Comparison of ENCODE assay signal across 18 mouse cellular contexts in genomic region chr7:27602835-27603234, GRCm38 (mm10). TPM values are rescaled to one million over a fixed set of nuclear protein-coding genes. Genes with fewer than 3 reads are reported as not detected.
A peak's percentile ranks its signal among the peaks of the same experiment; 100 is the strongest.
DNase-seq lines count a peak whose midpoint lies in the region; ATAC-seq and TF ChIP-seq lines count a peak whose summit lies in the region.
"Had no signal": no experiment of that assay in that cellular context is flagged by ENCODE, and none has a peak within 500 bp of the region (broad histone marks: within the 10 kb centered on the region; RNA-seq: fewer than 3 reads in every experiment).

No protein-coding gene starts in this region.

- H3K4me2 ChIP-seq in hindbrain, embryonic 16.5 days (ENCODE audit: low read length), result no peak overlapping the region
- H3K4me2 ChIP-seq in hindbrain, embryonic 11.5 days (replicated peaks; ENCODE audit: low read depth, low read length), result no peak overlapping the region
- H3K4me2 ChIP-seq in midbrain, postnatal 0 days (ENCODE audit: low read depth, low read length, poor library complexity, severe bottlenecking), result no peak overlapping the region
- H3K4me2 ChIP-seq in stomach, postnatal 0 days (replicated peaks; ENCODE audit: low read depth), result no peak overlapping the region
- H3K4me2 ChIP-seq: embryonic facial prominence, embryonic 12.5 days; forebrain, embryonic 13.5 days; hindbrain, embryonic 14.5 days; limb, embryonic 13.5 days had no signal

- H3K4me3 ChIP-seq in hindbrain, embryonic 16.5 days (ENCODE audit: low read length), result no peak overlapping the region
- H3K4me3 ChIP-seq in hindbrain, embryonic 11.5 days (ENCODE audit: low read depth, low read length), result no peak overlapping the region
- no peak overlapping the region for H3K4me3 ChIP-seq in midbrain, embryonic 10.5 days
- no peak overlapping the region for H3K4me3 ChIP-seq in midbrain, postnatal 0 days (ENCODE audit: low read depth, low read length)
- H3K4me3 ChIP-seq in stomach, postnatal 0 days (ENCODE audit: low read depth, low read length), result no peak overlapping the region
- H3K4me3 ChIP-seq: embryonic facial prominence, embryonic 12.5 days; forebrain, embryonic 13.5 days; limb, embryonic 13.5 days had no signal

- intact Hi-C loops in heart, postnatal 36 days (cut with DNase I), result no loop called here

- peak; percentile 68 for DNase-seq in adrenal gland, adult 2 months
- DNase-seq in adrenal gland, adult 8-10 months, result no peak
- DNase-seq in hindbrain, embryonic 11.5 days (ENCODE audit: low spot score), result no peak
- DNase-seq in midbrain, embryonic 10.5 days (ENCODE audit: low spot score), result no peak
- DNase-seq in midbrain, postnatal 0 days (ENCODE audit: low spot score), result no peak
- DNase-seq in stomach, postnatal 0 days (ENCODE audit: low spot score), result no peak
- DNase-seq in heart, postnatal 36 days, result no peak
- DNase-seq: heart, adult 18-20 months; kidney, postnatal 10 days; layer of hippocampus, postnatal 36 days; lung, postnatal 36 days had no signal

- no peaks in the 10 kb centered on the region for H3K36me3 ChIP-seq in hindbrain, embryonic 16.5 days (ENCODE audit: control insufficient read depth, insufficient read depth, low read length)
- H3K36me3 ChIP-seq in hindbrain, embryonic 11.5 days (ENCODE audit: control insufficient read depth, insufficient read depth, low read length), result no peaks in the 10 kb centered on the region
- H3K36me3 ChIP-seq in midbrain, embryonic 10.5 days, result peaks cover 7% of the 10 kb centered on the region; the same call in 1 of the 2 replicates
- H3K36me3 ChIP-seq in midbrain, postnatal 0 days (ENCODE audit: insufficient read depth, low read length), result 0 out of 2 replicates have a peak, but pooled peaks cover 3% of the 10 kb centered on the region
- no peaks in the 10 kb centered on the region; the same call in 1 of the 2 replicates for H3K36me3 ChIP-seq in stomach, postnatal 0 days (ENCODE audit: control insufficient read depth, insufficient read depth, low read length)

- no peak overlapping the region for H3K9ac ChIP-seq in hindbrain, embryonic 16.5 days (ENCODE audit: low read depth, low read length)
- H3K9ac ChIP-seq in hindbrain, embryonic 11.5 days (ENCODE audit: low read depth, low read length), result no peak overlapping the region
- no peak overlapping the region for H3K9ac ChIP-seq in midbrain, postnatal 0 days (replicated peaks; ENCODE audit: low read length, poor library complexity, severe bottlenecking)
- no peak overlapping the region for H3K9ac ChIP-seq in stomach, postnatal 0 days (ENCODE audit: low read length)
- H3K9ac ChIP-seq: embryonic facial prominence, embryonic 12.5 days; forebrain, embryonic 13.5 days; hindbrain, embryonic 14.5 days; limb, embryonic 13.5 days had no signal

- no peak for ATAC-seq in hindbrain, embryonic 16.5 days
- no peak for ATAC-seq in hindbrain, embryonic 11.5 days (ENCODE audit: low FRiP score)
- ATAC-seq in midbrain, postnatal 0 days (ENCODE audit: low FRiP score), result no peak
- ATAC-seq in stomach, postnatal 0 days (ENCODE audit: low FRiP score, low TSS enrichment), result no peak
- ATAC-seq: forebrain, embryonic 13.5 days had no signal

- no peaks in the 10 kb centered on the region for H3K27me3 ChIP-seq in hindbrain, embryonic 16.5 days (replicated peaks; ENCODE audit: control insufficient read depth, insufficient read depth, low read length)
- no peaks in the 10 kb centered on the region for H3K27me3 ChIP-seq in hindbrain, embryonic 11.5 days (ENCODE audit: control insufficient read depth, insufficient read depth, low read length)
- H3K27me3 ChIP-seq in midbrain, embryonic 10.5 days (ENCODE audit: low read depth, poor library complexity, severe bottlenecking), result no peaks in the 10 kb centered on the region
- no peaks in the 10 kb centered on the region for H3K27me3 ChIP-seq in midbrain, postnatal 0 days (ENCODE audit: insufficient read depth, low read length)
- H3K27me3 ChIP-seq in stomach, postnatal 0 days (ENCODE audit: control insufficient read depth, insufficient read depth, low read length), result no peaks in the 10 kb centered on the region
- H3K27me3 ChIP-seq: embryonic facial prominence, embryonic 12.5 days; forebrain, embryonic 13.5 days; limb, embryonic 13.5 days had no signal

- TF ChIP-seq EP300 in stomach, postnatal 0 days (optimal IDR thresholded peaks at IDR 0.05), result no peak

- H3K9me3 ChIP-seq in hindbrain, embryonic 16.5 days (ENCODE audit: control insufficient read depth, low read length), result no peaks in the 10 kb centered on the region
- H3K9me3 ChIP-seq in hindbrain, embryonic 11.5 days (ENCODE audit: control insufficient read depth, low read length), result no peaks in the 10 kb centered on the region
- no peaks in the 10 kb centered on the region for H3K9me3 ChIP-seq in midbrain, embryonic 10.5 days (replicated peaks)
- no peaks in the 10 kb centered on the region for H3K9me3 ChIP-seq in midbrain, postnatal 0 days (ENCODE audit: low read length)
- no peaks in the 10 kb centered on the region for H3K9me3 ChIP-seq in stomach, postnatal 0 days (ENCODE audit: control insufficient read depth, low read length)
- H3K9me3 ChIP-seq: embryonic facial prominence, embryonic 12.5 days; forebrain, embryonic 13.5 days; limb, embryonic 13.5 days had no signal

- 81% methylated on average over 7 of the region's 7 CpGs for WGBS in hindbrain, embryonic 16.5 days
- 84% methylated on average over 7 of the region's 7 CpGs for WGBS in hindbrain, embryonic 11.5 days
- 86% methylated on average over 7 of the region's 7 CpGs for WGBS in midbrain, embryonic 10.5 days
- WGBS in midbrain, postnatal 0 days, result 84% methylated on average over 7 of the region's 7 CpGs
- 50% methylated on average over 7 of the region's 7 CpGs for WGBS in stomach, postnatal 0 days

- H3K4me1 ChIP-seq in hindbrain, embryonic 16.5 days (ENCODE audit: control insufficient read depth, insufficient read depth, low read depth, low read length), result peaks cover 57% of the 10 kb centered on the region
- H3K4me1 ChIP-seq in hindbrain, embryonic 11.5 days (replicated peaks; ENCODE audit: control insufficient read depth, insufficient read depth, low read length), result peaks cover 9% of the 10 kb centered on the region; the same call in 1 of the 2 replicates
- H3K4me1 ChIP-seq in midbrain, embryonic 10.5 days, result peaks cover 10% of the 10 kb centered on the region; the same call in 1 of the 2 replicates
- no peaks in the 10 kb centered on the region for H3K4me1 ChIP-seq in midbrain, postnatal 0 days (ENCODE audit: insufficient read depth, low read length)
- H3K4me1 ChIP-seq in stomach, postnatal 0 days (replicated peaks; ENCODE audit: control insufficient read depth, insufficient read depth), result peaks cover 6% of the 10 kb centered on the region

- H3K27ac ChIP-seq in hindbrain, embryonic 16.5 days (ENCODE audit: low read depth, low read length), result 0 out of 2 replicates have a peak overlapping the region, but pooled peaks have one; percentile 1
- no peak overlapping the region for H3K27ac ChIP-seq in hindbrain, embryonic 11.5 days (ENCODE audit: low read depth, low read length)
- H3K27ac ChIP-seq in midbrain, embryonic 10.5 days (replicated peaks), result 0 out of 2 replicates have a peak overlapping the region, but pooled peaks have one; percentile 9
- H3K27ac ChIP-seq in midbrain, postnatal 0 days (ENCODE audit: low read depth, low read length), result no peak overlapping the region
- 0 out of 2 replicates have a peak overlapping the region, but pooled peaks have one; percentile 4 for H3K27ac ChIP-seq in stomach, postnatal 0 days (replicated peaks)
- H3K27ac ChIP-seq: embryonic facial prominence, embryonic 12.5 days; hindbrain, embryonic 14.5 days; limb, embryonic 13.5 days had no signal

- no peak for TF ChIP-seq CTCF in midbrain, postnatal 0 days (IDR thresholded peaks at IDR 0.05)
- TF ChIP-seq CTCF in stomach, postnatal 0 days (IDR thresholded peaks at IDR 0.05; ENCODE audit: low read depth), result no peak

RNA-seq across cellular contexts. Expression of gene Akt2, which starts 11.5 kb away (rescaled TPM):
- total RNA-seq in adrenal gland, adult 2 months (2021), result 100 to 1,000 TPM; 219 to 227 TPM
- polyA plus RNA-seq in adrenal gland, adult 2 months (2012; rRNA removed), result 128 and 143 TPM in 2 replicates
- total RNA-seq in adrenal gland, adult 8-10 months (2022), result 100 to 1,000 TPM; 162 to 282 (median 233) TPM
- 63.0 and 72.9 TPM in 2 replicates for polyA plus RNA-seq in hindbrain, embryonic 16.5 days (2015; fragmentation: Nextera tagmentation; extraction: Ambion mirVana)
- 67.5 and 71.7 TPM in 2 replicates for polyA plus RNA-seq in hindbrain, embryonic 11.5 days (2014; fragmentation: Nextera tagmentation; extraction: Ambion mirVana)
- 85.9 and 89.4 TPM in 2 replicates for polyA plus RNA-seq in midbrain, embryonic 10.5 days (2016; fragmentation: Nextera tagmentation; extraction: Ambion mirVana)
- total RNA-seq in midbrain, postnatal 0 days (2014; rRNA removed), result 42.8 and 46.7 TPM in 2 replicates
- polyA plus RNA-seq in midbrain, postnatal 0 days (2015; fragmentation: Nextera tagmentation; extraction: Ambion mirVana), result 37.7 and 38.1 TPM in 2 replicates
- 42.6 and 46.5 TPM in 2 replicates for polyA plus RNA-seq in stomach, postnatal 0 days (2015; fragmentation: Nextera tagmentation; extraction: Ambion mirVana)
- 100 to 1,000 TPM; 172 to 194 TPM for total RNA-seq in heart, postnatal 36 days (2021)

RNA-seq across cellular contexts. Expression of gene 2310022A10Rik, which starts 49.8 kb away (rescaled TPM):
- total RNA-seq in adrenal gland, adult 2 months (2021), result 10 to 100 TPM; 12.8 to 15.9 TPM
- polyA plus RNA-seq in adrenal gland, adult 2 months (2012; rRNA removed), result 22.5 and 27.7 TPM in 2 replicates
- total RNA-seq in adrenal gland, adult 8-10 months (2022), result 10 to 100 TPM; 21.6 to 23.8 (median 22.0) TPM
- polyA plus RNA-seq in hindbrain, embryonic 16.5 days (2015; fragmentation: Nextera tagmentation; extraction: Ambion mirVana), result 33.7 and 35.7 TPM in 2 replicates
- polyA plus RNA-seq in hindbrain, embryonic 11.5 days (2014; fragmentation: Nextera tagmentation; extraction: Ambion mirVana), result 22.4 and 24.5 TPM in 2 replicates
- 37.3 and 39.3 TPM in 2 replicates for polyA plus RNA-seq in midbrain, embryonic 10.5 days (2016; fragmentation: Nextera tagmentation; extraction: Ambion mirVana)
- total RNA-seq in midbrain, postnatal 0 days (2014; rRNA removed), result 7.9 and 12.5 TPM in 2 replicates
- 29.1 and 31.0 TPM in 2 replicates for polyA plus RNA-seq in midbrain, postnatal 0 days (2015; fragmentation: Nextera tagmentation; extraction: Ambion mirVana)
- polyA plus RNA-seq in stomach, postnatal 0 days (2015; fragmentation: Nextera tagmentation; extraction: Ambion mirVana), result 11.4 TPM in 2 replicates
- 10 to 100 TPM; 67.6 to 69.0 TPM for total RNA-seq in heart, postnatal 36 days (2021)

RNA-seq across cellular contexts. Expression of gene Pld3, which starts 49.8 kb away (rescaled TPM):
- 100 to 1,000 TPM; 111 to 179 TPM for total RNA-seq in adrenal gland, adult 2 months (2021)
- polyA plus RNA-seq in adrenal gland, adult 2 months (2012; rRNA removed), result 202 and 253 TPM in 2 replicates
- 100 to 1,000 TPM; 135 to 205 (median 166) TPM for total RNA-seq in adrenal gland, adult 8-10 months (2022)
- 231 and 263 TPM in 2 replicates for polyA plus RNA-seq in hindbrain, embryonic 16.5 days (2015; fragmentation: Nextera tagmentation; extraction: Ambion mirVana)
- 72.1 and 72.9 TPM in 2 replicates for polyA plus RNA-seq in hindbrain, embryonic 11.5 days (2014; fragmentation: Nextera tagmentation; extraction: Ambion mirVana)
- 52.0 and 61.2 TPM in 2 replicates for polyA plus RNA-seq in midbrain, embryonic 10.5 days (2016; fragmentation: Nextera tagmentation; extraction: Ambion mirVana)
- 239 and 286 TPM in 2 replicates for total RNA-seq in midbrain, postnatal 0 days (2014; rRNA removed)
- polyA plus RNA-seq in midbrain, postnatal 0 days (2015; fragmentation: Nextera tagmentation; extraction: Ambion mirVana), result 275 and 319 TPM in 2 replicates
- 117 and 128 TPM in 2 replicates for polyA plus RNA-seq in stomach, postnatal 0 days (2015; fragmentation: Nextera tagmentation; extraction: Ambion mirVana)
- 10 to 100 TPM; 26.0 to 29.0 TPM for total RNA-seq in heart, postnatal 36 days (2021)

RNA-seq across cellular contexts. Expression of gene Ttc9b, which starts 50.9 kb away (rescaled TPM):
- not detected for total RNA-seq in adrenal gland, adult 2 months (2021)
- 0.06 and 0.48 TPM in 2 replicates for polyA plus RNA-seq in adrenal gland, adult 2 months (2012; rRNA removed)
- total RNA-seq in adrenal gland, adult 8-10 months (2022), result not detected
- polyA plus RNA-seq in hindbrain, embryonic 16.5 days (2015; fragmentation: Nextera tagmentation; extraction: Ambion mirVana), result 86.2 and 99.1 TPM in 2 replicates
- 11.2 and 13.4 TPM in 2 replicates for polyA plus RNA-seq in hindbrain, embryonic 11.5 days (2014; fragmentation: Nextera tagmentation; extraction: Ambion mirVana)
- 2.6 and 5.5 TPM in 2 replicates for polyA plus RNA-seq in midbrain, embryonic 10.5 days (2016; fragmentation: Nextera tagmentation; extraction: Ambion mirVana)
- total RNA-seq in midbrain, postnatal 0 days (2014; rRNA removed), result 111 and 114 TPM in 2 replicates
- polyA plus RNA-seq in midbrain, postnatal 0 days (2015; fragmentation: Nextera tagmentation; extraction: Ambion mirVana), result 125 and 133 TPM in 2 replicates
- polyA plus RNA-seq in stomach, postnatal 0 days (2015; fragmentation: Nextera tagmentation; extraction: Ambion mirVana), result 1.4 and 1.6 TPM in 2 replicates
- not detected for total RNA-seq in heart, postnatal 36 days (2021)
- total RNA-seq: heart, adult 18-20 months; neutrophil, adult 5-6 weeks had no signal
- polyA plus RNA-seq: thymus, postnatal 0 days had no signal

Comparison
In these comparisons a context has a peak if more than half of its experiments do, and no peak if none do; other contexts are left out.
1. H3K27ac ChIP-seq: peak in hindbrain, embryonic 16.5 days (single experiment), midbrain, embryonic 10.5 days (single experiment) and stomach, postnatal 0 days (single experiment); none in hindbrain, embryonic 11.5 days (single experiment) and midbrain, postnatal 0 days (single experiment).